Mouse (Mus musculus) neural tube, embryonic 10.5 days (tissue): ENCODE results near the gene Scgb1b29.
"Not testable (repeated sequence)": the region's sequence is repeated elsewhere in the genome, so short reads cannot be mapped to it uniquely, and the experiment has no call there.

Experiments used
- DNase-seq: peaks from one replicate; pipeline ENCODE4 v3.0.0-alpha.2; 2017; ENCODE audit warnings: low spot score; ENCODE audit errors: extremely low spot score

The Scgb1b29 gene

GRCm38 (mm10) chr7:32441241-32441640 lies at the start of gene Scgb1b29:
Gene Scgb1b29 (plus strand): TSS chr7:32441541.
- DNase-seq = not testable (repeated sequence)

DNA sequence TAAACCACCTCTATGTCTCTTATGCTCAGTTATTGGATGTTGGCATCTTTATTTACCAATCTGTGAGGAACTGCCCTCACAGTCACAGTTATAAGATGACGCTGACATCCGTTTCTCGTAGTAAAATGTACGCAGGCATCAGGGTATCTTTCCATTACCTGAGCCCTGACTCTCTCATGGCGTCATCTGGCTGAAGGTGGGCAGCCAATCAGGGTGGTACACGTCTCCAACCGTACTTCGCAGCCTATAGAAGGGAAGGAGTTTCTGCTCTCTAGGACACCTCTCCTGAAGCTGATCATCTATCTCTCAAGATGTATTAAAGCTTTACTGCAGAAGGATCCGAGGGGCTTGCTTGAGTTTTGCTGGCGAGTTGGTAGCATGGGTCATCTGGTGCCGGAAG lies 12.7 kb upstream of the Scgb1b29 start:
- DNase-seq = not testable (repeated sequence)
